Mouse (Mus musculus): ENCODE data around the gene B830017H08Rik. TPM values are rescaled to one million over a fixed set of nuclear protein-coding genes. Genes with fewer than 3 reads are reported as not detected.

Gene B830017H08Rik
- polyA plus RNA-seq, 1 experiment from 2014 or later = not detected

DNA sequence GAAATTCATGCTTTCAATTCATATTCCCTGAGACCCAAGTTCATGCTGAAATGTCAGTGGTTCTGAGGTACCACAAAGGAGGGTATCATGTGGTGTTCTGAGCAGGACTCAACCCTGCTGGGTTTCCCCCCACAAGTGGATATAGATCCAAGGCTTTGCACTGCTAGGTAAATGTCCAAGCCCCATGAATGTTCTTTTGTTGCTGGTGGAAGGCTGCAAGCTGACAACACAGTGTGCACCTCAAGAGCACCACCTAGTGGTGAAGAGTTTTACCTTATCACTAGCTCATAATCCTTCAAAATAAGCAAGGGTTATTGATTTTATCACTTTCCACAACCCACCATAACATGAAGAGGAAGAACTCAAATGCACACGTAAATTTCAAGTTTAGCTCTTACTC lies 16.0 kb downstream of the B830017H08Rik start:
- Histone ChIP-seq H3K4me1 (ENCODE audit: control insufficient read depth, insufficient read depth, low read length) (no peaks in the 10 kb centered on the region), H3K4me3 (ENCODE audit: low read depth, low read length) (no peak overlapping the region), H3K9me3 (ENCODE audit: control insufficient read depth, low read depth, low read length) (no peaks in the 10 kb centered on the region), H3K36me3 (ENCODE audit: control insufficient read depth, insufficient read depth, low read length) (peaks cover 80% of the 10 kb centered on the region), H3K27ac (ENCODE audit: low read length) (no peak overlapping the region), H3K9ac (replicated peaks; ENCODE audit: low read depth, low read length) (no peak overlapping the region), H3K4me2 (replicated peaks; ENCODE audit: low read depth, low read length) (no peak overlapping the region), H3K27me3 (ENCODE audit: control insufficient read depth, insufficient read depth, low read length) (no peaks in the 10 kb centered on the region)
- no peak for ATAC-seq (ENCODE audit: insufficient number of reproducible peaks, insufficient read depth, low FRiP score, low read depth)
- WGBS = 26% methylated on average over 1 of the region's 1 CpGs

DNA sequence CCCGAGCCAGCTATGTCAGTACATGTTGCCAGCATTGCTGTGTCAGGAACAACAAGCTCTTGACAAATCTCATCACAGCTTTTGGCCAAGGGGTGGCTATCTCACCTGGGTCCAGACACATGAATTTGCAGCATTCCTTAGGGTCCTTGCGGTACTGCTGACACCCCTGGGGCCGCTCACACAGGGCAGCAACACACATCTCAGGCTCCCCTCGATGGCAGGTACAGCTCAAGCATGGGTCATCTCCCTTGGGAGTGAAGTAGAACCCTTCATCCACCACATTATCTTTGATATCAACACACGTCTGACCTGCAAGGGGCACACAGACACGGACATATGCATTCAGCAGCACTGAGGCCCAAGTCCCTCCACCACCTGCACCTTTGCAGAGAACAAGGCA lies 16.6 kb downstream of the B830017H08Rik start:
- no peak overlapping the region for H3K27ac ChIP-seq (ENCODE audit: low read length)
- no peak for ATAC-seq (ENCODE audit: insufficient number of reproducible peaks, insufficient read depth, low FRiP score, low read depth)
- no peaks in the 10 kb centered on the region for H3K9me3 ChIP-seq (ENCODE audit: control insufficient read depth, low read depth, low read length)
- no peak overlapping the region for H3K9ac ChIP-seq (replicated peaks; ENCODE audit: low read depth, low read length)
- no peaks in the 10 kb centered on the region for H3K27me3 ChIP-seq (ENCODE audit: control insufficient read depth, insufficient read depth, low read length)
- WGBS = 84% methylated on average over 6 of the region's 6 CpGs
- H3K4me1 ChIP-seq (ENCODE audit: control insufficient read depth, insufficient read depth, low read length) = no peaks in the 10 kb centered on the region
- H3K36me3 ChIP-seq (ENCODE audit: control insufficient read depth, insufficient read depth, low read length) = peaks cover 81% of the 10 kb centered on the region
- H3K4me3 ChIP-seq (ENCODE audit: low read depth, low read length) = no peak overlapping the region
- H3K4me2 ChIP-seq (replicated peaks; ENCODE audit: low read depth, low read length) = no peak overlapping the region

DNA sequence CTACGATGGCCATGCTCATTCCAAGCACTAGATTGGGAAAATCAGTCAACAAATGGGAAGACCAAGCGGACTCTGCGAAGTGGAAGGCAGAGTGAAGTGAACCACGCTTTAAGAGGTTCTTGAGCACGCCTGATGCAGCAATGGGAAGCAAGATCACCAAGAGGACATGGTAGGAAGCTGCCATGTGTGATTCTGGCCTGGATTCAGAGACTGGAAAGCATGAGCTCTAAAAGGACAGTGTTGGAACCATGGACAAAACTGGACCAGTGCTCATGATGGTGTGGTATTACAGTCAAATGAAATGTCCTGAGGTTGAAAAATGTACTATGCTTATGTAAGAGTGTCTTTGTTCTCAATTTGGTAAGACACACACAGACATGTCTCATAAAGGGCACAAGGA lies 18.4 kb downstream of the B830017H08Rik start:
- Histone ChIP-seq H3K9me3 (ENCODE audit: control insufficient read depth, low read depth, low read length) (no peaks in the 10 kb centered on the region), H3K27ac (ENCODE audit: low read length) (no peak overlapping the region), H3K9ac (replicated peaks; ENCODE audit: low read depth, low read length) (no peak overlapping the region), H3K4me2 (replicated peaks; ENCODE audit: low read depth, low read length) (no peak overlapping the region), H3K36me3 (ENCODE audit: control insufficient read depth, insufficient read depth, low read length) (peaks cover 73% of the 10 kb centered on the region), H3K4me1 (ENCODE audit: control insufficient read depth, insufficient read depth, low read length) (no peaks in the 10 kb centered on the region), H3K4me3 (ENCODE audit: low read depth, low read length) (no peak overlapping the region), H3K27me3 (ENCODE audit: control insufficient read depth, insufficient read depth, low read length) (no peaks in the 10 kb centered on the region)
- 97% methylated on average over 5 of the region's 5 CpGs for WGBS
- no peak for ATAC-seq (ENCODE audit: insufficient number of reproducible peaks, insufficient read depth, low FRiP score, low read depth)

DNA sequence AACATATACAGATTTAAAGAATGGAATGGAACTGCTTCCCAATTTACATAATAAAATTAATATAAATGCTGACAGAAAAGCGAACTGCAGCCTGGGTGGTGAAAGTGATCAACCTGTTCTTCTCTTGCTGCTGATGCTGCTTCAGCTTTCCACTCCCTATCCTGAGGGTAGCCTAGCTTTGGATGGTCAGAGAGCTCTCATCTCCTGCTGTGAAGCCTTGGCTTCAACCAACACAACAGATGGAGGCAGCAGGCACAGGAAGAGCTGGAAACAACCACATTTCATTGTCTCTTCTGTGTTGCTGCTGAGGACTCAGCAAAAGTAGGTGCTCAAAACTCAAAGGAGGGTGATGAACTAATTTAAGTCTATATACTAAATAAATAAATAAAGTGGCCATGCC lies 18.9 kb downstream of the B830017H08Rik start:
- no peak for ATAC-seq (ENCODE audit: insufficient number of reproducible peaks, insufficient read depth, low FRiP score, low read depth)
- H3K4me3 ChIP-seq (ENCODE audit: low read depth, low read length) = no peak overlapping the region
- no peaks in the 10 kb centered on the region for H3K4me1 ChIP-seq (ENCODE audit: control insufficient read depth, insufficient read depth, low read length)
- no peaks in the 10 kb centered on the region for H3K27me3 ChIP-seq (ENCODE audit: control insufficient read depth, insufficient read depth, low read length)
- peaks cover 73% of the 10 kb centered on the region for H3K36me3 ChIP-seq (ENCODE audit: control insufficient read depth, insufficient read depth, low read length)
- no peak overlapping the region for H3K9ac ChIP-seq (replicated peaks; ENCODE audit: low read depth, low read length)
- H3K27ac ChIP-seq (ENCODE audit: low read length) = no peak overlapping the region
- 91% methylated on average over 1 of the region's 1 CpGs for WGBS
- H3K4me2 ChIP-seq (replicated peaks; ENCODE audit: low read depth, low read length) = no peak overlapping the region
- no peaks in the 10 kb centered on the region for H3K9me3 ChIP-seq (ENCODE audit: control insufficient read depth, low read depth, low read length)

DNA sequence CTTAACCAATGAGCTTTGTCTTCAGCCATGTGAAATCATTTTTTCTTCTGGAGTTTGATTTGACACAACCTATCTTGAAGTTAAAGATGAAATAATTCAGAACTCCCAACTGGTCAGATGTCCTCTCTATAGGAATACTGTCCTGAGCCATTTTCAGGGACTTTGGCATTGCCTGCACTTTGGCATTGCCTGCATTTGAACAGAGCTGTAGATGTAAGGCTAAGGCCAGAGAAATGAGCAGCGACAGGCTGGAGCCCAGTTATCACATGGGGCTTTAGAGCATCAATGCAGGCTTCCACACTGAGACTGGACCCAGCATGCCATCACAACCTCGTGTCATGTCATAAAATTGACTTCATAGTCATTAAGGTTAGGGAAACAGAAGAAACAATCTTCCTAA lies 20.3 kb downstream of the B830017H08Rik start:
- no peak overlapping the region for H3K4me3 ChIP-seq (ENCODE audit: low read depth, low read length)
- H3K27me3 ChIP-seq (ENCODE audit: control insufficient read depth, insufficient read depth, low read length) = no peaks in the 10 kb centered on the region
- no peak for ATAC-seq (ENCODE audit: insufficient number of reproducible peaks, insufficient read depth, low FRiP score, low read depth)
- no peak overlapping the region for H3K4me2 ChIP-seq (replicated peaks; ENCODE audit: low read depth, low read length)
- no peak overlapping the region for H3K27ac ChIP-seq (ENCODE audit: low read length)
- H3K36me3 ChIP-seq (ENCODE audit: control insufficient read depth, insufficient read depth, low read length) = peaks cover 76% of the 10 kb centered on the region
- no peaks in the 10 kb centered on the region for H3K9me3 ChIP-seq (ENCODE audit: control insufficient read depth, low read depth, low read length)
- H3K4me1 ChIP-seq (ENCODE audit: control insufficient read depth, insufficient read depth, low read length) = no peaks in the 10 kb centered on the region
- H3K9ac ChIP-seq (replicated peaks; ENCODE audit: low read depth, low read length) = no peak overlapping the region
- 90% methylated on average over 2 of the region's 2 CpGs for WGBS

DNA sequence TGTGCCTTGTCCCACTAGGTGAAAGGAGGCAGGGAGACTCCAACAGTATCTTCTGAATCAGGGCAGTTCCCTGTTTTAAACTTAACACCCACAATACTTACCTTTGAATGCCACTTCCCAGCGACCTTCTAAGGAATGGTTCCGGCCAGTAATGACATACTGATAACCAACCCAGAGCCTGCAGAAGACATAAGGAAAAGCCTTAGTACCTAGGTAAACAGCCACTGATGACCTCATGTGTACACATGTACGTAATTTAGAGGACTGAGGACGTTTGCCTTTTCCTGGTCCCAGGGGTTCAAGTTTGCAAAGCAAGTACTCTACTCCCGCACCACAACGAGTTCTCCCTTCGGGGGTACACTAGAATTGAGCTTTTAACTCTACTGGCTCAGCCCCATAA lies 24.2 kb downstream of the B830017H08Rik start:
- no peak overlapping the region for H3K9ac ChIP-seq (replicated peaks; ENCODE audit: low read depth, low read length)
- H3K27me3 ChIP-seq (ENCODE audit: control insufficient read depth, insufficient read depth, low read length) = no peaks in the 10 kb centered on the region
- 86% methylated on average over 7 of the region's 7 CpGs for WGBS
- ATAC-seq (ENCODE audit: insufficient number of reproducible peaks, insufficient read depth, low FRiP score, low read depth) = no peak
- no peak overlapping the region for H3K27ac ChIP-seq (ENCODE audit: low read length)
- H3K4me3 ChIP-seq (ENCODE audit: low read depth, low read length) = no peak overlapping the region
- H3K4me2 ChIP-seq (replicated peaks; ENCODE audit: low read depth, low read length) = no peak overlapping the region
- H3K4me1 ChIP-seq (ENCODE audit: control insufficient read depth, insufficient read depth, low read length) = no peaks in the 10 kb centered on the region
- peaks cover 57% of the 10 kb centered on the region for H3K36me3 ChIP-seq (ENCODE audit: control insufficient read depth, insufficient read depth, low read length)
- H3K9me3 ChIP-seq (ENCODE audit: control insufficient read depth, low read depth, low read length) = no peaks in the 10 kb centered on the region

DNA sequence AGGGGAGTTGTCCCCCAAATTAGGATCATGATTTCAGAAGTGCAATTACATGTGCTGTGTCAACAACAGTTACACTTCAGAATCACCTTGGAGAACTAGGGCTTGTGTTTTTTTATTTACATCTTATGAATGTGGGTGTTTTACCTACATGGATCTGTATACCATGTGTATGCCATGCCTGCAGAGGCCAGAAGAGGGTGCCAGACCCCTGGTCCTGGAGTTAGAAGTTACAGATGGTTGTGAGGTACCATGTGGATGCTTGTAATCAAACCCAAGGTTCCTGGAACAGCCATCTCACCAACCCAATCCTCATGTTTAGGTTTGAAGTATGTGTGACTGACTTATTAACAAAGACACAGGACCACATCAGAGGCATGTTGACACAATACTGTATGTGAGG lies 25.7 kb downstream of the B830017H08Rik start:
- Histone ChIP-seq H3K27ac (ENCODE audit: low read length) (no peak overlapping the region), H3K4me3 (ENCODE audit: low read depth, low read length) (no peak overlapping the region), H3K27me3 (ENCODE audit: control insufficient read depth, insufficient read depth, low read length) (no peaks in the 10 kb centered on the region), H3K4me1 (ENCODE audit: control insufficient read depth, insufficient read depth, low read length) (no peaks in the 10 kb centered on the region), H3K9me3 (ENCODE audit: control insufficient read depth, low read depth, low read length) (no peaks in the 10 kb centered on the region), H3K36me3 (ENCODE audit: control insufficient read depth, insufficient read depth, low read length) (peaks cover 51% of the 10 kb centered on the region), H3K4me2 (replicated peaks; ENCODE audit: low read depth, low read length) (no peak overlapping the region), H3K9ac (replicated peaks; ENCODE audit: low read depth, low read length) (no peak overlapping the region)
- no peak for ATAC-seq (ENCODE audit: insufficient number of reproducible peaks, insufficient read depth, low FRiP score, low read depth)

DNA sequence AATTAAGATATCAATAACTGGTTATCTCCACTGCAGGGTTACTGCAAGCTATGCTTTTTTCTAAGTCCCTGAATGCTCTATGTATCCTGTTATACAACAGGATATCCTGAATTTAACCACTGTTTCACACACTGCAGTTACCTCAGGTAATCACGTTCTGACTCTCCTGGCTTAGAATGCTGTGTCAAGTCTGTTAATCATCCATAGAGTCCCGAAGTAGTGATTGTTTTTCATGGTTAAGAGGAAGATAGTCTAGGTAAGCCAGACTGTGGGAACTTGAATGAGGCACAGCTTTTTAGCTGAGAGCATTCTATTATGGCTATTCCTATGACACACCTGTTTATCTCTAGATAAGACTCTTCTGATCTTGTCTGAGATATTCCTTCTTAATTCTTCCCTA lies 32.4 kb downstream of the B830017H08Rik start:
- Histone ChIP-seq H3K4me2 (replicated peaks; ENCODE audit: low read depth, low read length) (no peak overlapping the region), H3K4me1 (ENCODE audit: control insufficient read depth, insufficient read depth, low read length) (no peaks in the 10 kb centered on the region), H3K9me3 (ENCODE audit: control insufficient read depth, low read depth, low read length) (no peaks in the 10 kb centered on the region), H3K4me3 (ENCODE audit: low read depth, low read length) (no peak overlapping the region), H3K27me3 (ENCODE audit: control insufficient read depth, insufficient read depth, low read length) (no peaks in the 10 kb centered on the region), H3K9ac (replicated peaks; ENCODE audit: low read depth, low read length) (no peak overlapping the region), H3K36me3 (ENCODE audit: control insufficient read depth, insufficient read depth, low read length) (peaks cover 10% of the 10 kb centered on the region; the same call in 1 of the 2 replicates), H3K27ac (ENCODE audit: low read length) (no peak overlapping the region)
- ATAC-seq (ENCODE audit: insufficient number of reproducible peaks, insufficient read depth, low FRiP score, low read depth) = no peak
- WGBS = 73% methylated on average over 2 of the region's 2 CpGs

DNA sequence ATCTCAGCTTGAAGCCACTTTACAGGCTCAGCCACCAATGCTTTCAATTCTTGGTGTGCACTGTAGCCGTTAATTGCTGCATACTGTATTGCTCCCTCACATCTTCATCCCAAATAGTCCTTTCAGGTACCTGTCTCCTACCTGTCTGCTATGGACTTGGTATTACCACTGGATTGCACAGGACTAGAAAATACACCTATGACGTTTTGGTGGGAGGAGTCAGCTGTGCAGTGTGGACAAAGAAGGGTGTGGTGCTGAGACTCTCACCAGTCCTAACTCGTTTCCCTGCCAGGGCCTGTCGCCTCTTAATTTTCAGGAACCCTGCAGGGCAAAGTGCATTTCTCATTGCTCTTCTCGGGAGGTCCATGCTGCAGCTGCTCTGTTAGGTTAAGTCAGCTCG lies 32.8 kb downstream of the B830017H08Rik start:
- WGBS = 66% methylated on average over 6 of the region's 6 CpGs
- H3K9me3 ChIP-seq (ENCODE audit: control insufficient read depth, low read depth, low read length) = no peaks in the 10 kb centered on the region
- no peak overlapping the region for H3K9ac ChIP-seq (replicated peaks; ENCODE audit: low read depth, low read length)
- no peaks in the 10 kb centered on the region for H3K27me3 ChIP-seq (ENCODE audit: control insufficient read depth, insufficient read depth, low read length)
- H3K4me1 ChIP-seq (ENCODE audit: control insufficient read depth, insufficient read depth, low read length) = no peaks in the 10 kb centered on the region
- no peak overlapping the region for H3K4me3 ChIP-seq (ENCODE audit: low read depth, low read length)
- peaks cover 14% of the 10 kb centered on the region for H3K36me3 ChIP-seq (ENCODE audit: control insufficient read depth, insufficient read depth, low read length)
- 0 out of 2 replicates have a peak, but pooled peaks have one; percentile 79 for ATAC-seq (ENCODE audit: insufficient number of reproducible peaks, insufficient read depth, low FRiP score, low read depth)
- no peak overlapping the region for H3K4me2 ChIP-seq (replicated peaks; ENCODE audit: low read depth, low read length)
- no peak overlapping the region for H3K27ac ChIP-seq (ENCODE audit: low read length)
